In the genomic region with DNA sequence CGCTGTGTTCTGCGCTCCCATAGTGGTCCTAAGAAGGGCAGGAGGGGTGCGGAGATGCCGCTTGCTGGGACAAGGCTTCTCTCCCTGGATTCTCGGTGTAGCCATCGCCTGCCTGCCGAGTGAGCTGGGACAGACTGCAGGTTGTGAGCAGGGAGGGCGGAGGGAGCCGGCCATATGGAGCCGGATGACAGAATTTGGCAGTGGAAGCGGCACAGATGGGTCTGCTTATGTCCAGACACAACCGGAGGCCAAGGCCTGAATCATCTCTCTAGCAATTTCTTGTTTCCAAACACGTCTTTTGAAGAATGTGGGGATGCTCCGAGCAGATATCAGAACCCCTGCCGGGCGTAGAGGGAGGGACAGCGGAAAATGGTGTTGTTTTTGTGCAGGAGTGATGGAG, we compare ENCODE assay signal across 8 mouse cellular contexts. TPM values are rescaled to one million over a fixed set of nuclear protein-coding genes. Genes with fewer than 3 reads are reported as not detected.
A peak's percentile ranks its signal among the peaks of the same experiment; 100 is the strongest.
DNase-seq lines count a peak whose midpoint lies in the region; ATAC-seq lines count a peak whose summit lies in the region.

No protein-coding gene starts in this region.

- no peak overlapping the region for H3K9ac ChIP-seq in forebrain, embryonic 11.5 days (ENCODE audit: low read length)

- H3K9me3 ChIP-seq in forebrain, embryonic 10.5 days: no peaks in the 10 kb centered on the region
- no peaks in the 10 kb centered on the region for H3K9me3 ChIP-seq in forebrain, embryonic 11.5 days (ENCODE audit: control insufficient read depth, low read length)

- H3K27me3 ChIP-seq in forebrain, embryonic 10.5 days (ENCODE audit: poor library complexity, severe bottlenecking): peaks cover 68% of the 10 kb centered on the region
- H3K27me3 ChIP-seq in forebrain, embryonic 11.5 days (ENCODE audit: control insufficient read depth, insufficient read depth, low read length): no peaks in the 10 kb centered on the region

- intact Hi-C loops in left cerebral cortex, postnatal 10 days (cut with DNase I): no loop called here

- no peak for DNase-seq in forebrain, embryonic 10.5 days (ENCODE audit: extremely low spot score, low spot score)
- DNase-seq in forebrain, embryonic 11.5 days (ENCODE audit: low spot score): no peak
- peak; percentile 95 to 97 for DNase-seq in cerebellum, adult 18-20 months
- DNase-seq in frontal cortex, postnatal 25 days (ENCODE audit: low spot score in 2 of 2): peak; percentile 33 to 40
- peak; percentile 74 to 87 for DNase-seq in left cerebral cortex, postnatal 10 days (ENCODE audit: extremely low spot score in 1 of 2, low spot score in 2 of 2)
- DNase-seq in right cerebral cortex, adult 18-20 months: peak; percentile 80

- no peak for ATAC-seq in forebrain, embryonic 11.5 days (replicated peaks; ENCODE audit: low FRiP score)
- ATAC-seq in inflammation-experienced regulatory T-cells, adult 6 months: no peak
- ATAC-seq in granulocyte monocyte progenitor cell, adult 5-6 weeks (replicated peaks; ENCODE audit: poor library complexity, severe bottlenecking): no peak

- H3K4me3 ChIP-seq in forebrain, embryonic 10.5 days: no peak overlapping the region
- no peak overlapping the region for H3K4me3 ChIP-seq in forebrain, embryonic 11.5 days (ENCODE audit: low read depth, low read length)

- peaks cover 59% of the 10 kb centered on the region for H3K4me1 ChIP-seq in forebrain, embryonic 10.5 days
- H3K4me1 ChIP-seq in forebrain, embryonic 11.5 days (replicated peaks; ENCODE audit: control insufficient read depth, insufficient read depth, low read length): peaks cover 2% of the 10 kb centered on the region; the same call in 1 of the 2 replicates

- H3K4me2 ChIP-seq in forebrain, embryonic 11.5 days (ENCODE audit: low read depth, low read length, severe bottlenecking): no peak overlapping the region

- no peaks in the 10 kb centered on the region for H3K36me3 ChIP-seq in forebrain, embryonic 10.5 days (replicated peaks)
- no peaks in the 10 kb centered on the region for H3K36me3 ChIP-seq in forebrain, embryonic 11.5 days (ENCODE audit: control insufficient read depth, insufficient read depth, low read length)

- WGBS in forebrain, embryonic 10.5 days: 66% methylated on average over 17 of the region's 17 CpGs
- WGBS in forebrain, embryonic 11.5 days: 64% methylated on average over 17 of the region's 17 CpGs

- H3K27ac ChIP-seq in forebrain, embryonic 10.5 days: 0 out of 2 replicates have a peak overlapping the region, but pooled peaks have one; percentile 5
- H3K27ac ChIP-seq in forebrain, embryonic 11.5 days (ENCODE audit: low read depth, low read length): no peak overlapping the region

RNA-seq across cellular contexts. Expression of gene Aldh1b1, which starts 42.9 kb away (rescaled TPM):
- polyA plus RNA-seq in forebrain, embryonic 10.5 days (2016; fragmentation: Nextera tagmentation; extraction: Ambion mirVana): 3.6 and 4.3 TPM in 2 replicates
- 5.0 and 5.2 TPM in 2 replicates for polyA plus RNA-seq in forebrain, embryonic 11.5 days (2014; fragmentation: Nextera tagmentation; extraction: Ambion mirVana)
- 10 to 100 TPM; 17.7 to 18.3 TPM for total RNA-seq in left cerebral cortex, postnatal 10 days (2021)
- 1 to 10 TPM; 6.4 to 8.2 (median 6.5) TPM for polyA plus RNA-seq in inflammation-experienced regulatory T-cells, adult 6 months (2017; shearing (Covaris generic))
- total RNA-seq in granulocyte monocyte progenitor cell, adult 5-6 weeks (2014; fragmentation: Nextera tagmentation): 15.1 and 16.2 TPM in 2 replicates
- 45.3 and 54.8 TPM in 2 replicates for total RNA-seq in granulocyte monocyte progenitor cell, adult 5-6 weeks (2017)

Comparison
In these comparisons a context has a peak if more than half of its experiments do, and no peak if none do; other contexts are left out.
1. DNase-seq: peak in cerebellum, adult 18-20 months (2 of 2), frontal cortex, postnatal 25 days (2 of 2), left cerebral cortex, postnatal 10 days (2 of 2) and right cerebral cortex, adult 18-20 months (single experiment); none in forebrain, embryonic 10.5 days (single experiment) and forebrain, embryonic 11.5 days (single experiment).